Mouse (Mus musculus) adrenal gland, adult 18-20 months (tissue): ENCODE measurements around the gene Afap1l2. TPM values are rescaled to one million over a fixed set of nuclear protein-coding genes. Genes with fewer than 3 reads are reported as not detected.
A peak's percentile ranks its signal among the peaks of the same experiment; 100 is the strongest.

Experiments used
- DNase-seq, 2 experiments: peaks; one replicate each; pipeline ENCODE4 v3.0.0; 2021 to 2022; ENCODE audit warnings: low spot score in 2 of 2
- total RNA-seq, 2 experiments: library from RNA; stranded (reverse); gene quantifications; 1 replicate in 1 of 2; 2 replicates in 1 of 2; pipeline ENCODE4 v1.2.3; 2021

Afap1l2 gene
- total RNA-seq, 2 experiments from 2014 or later: 36.0 to 43.6 TPM

- DNase-seq: no peak
These were observed 63.2 kb downstream of the Afap1l2 start for GRCm38 (mm10) chr19:56944826-56945225.

DNA sequence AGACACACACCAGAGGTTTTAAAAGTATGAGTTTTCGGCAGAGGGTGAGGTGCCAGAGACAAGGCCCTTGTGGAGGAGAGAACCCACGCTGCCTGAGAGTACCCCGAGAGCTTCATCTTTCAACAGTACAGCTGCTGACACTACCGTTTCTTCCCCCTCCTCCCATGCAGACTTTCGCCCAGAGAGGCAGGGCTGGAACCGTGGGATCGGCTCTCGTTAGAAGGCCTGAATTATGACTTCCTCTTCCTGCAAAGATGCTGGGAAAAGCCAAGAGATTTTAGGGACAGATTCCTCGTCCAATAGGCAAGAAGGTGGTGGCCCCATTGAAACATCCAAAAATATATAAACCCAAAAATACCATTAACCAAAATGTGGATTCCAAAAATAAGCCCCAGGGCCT lies 63.8 kb downstream of the Afap1l2 start:
- no peak for DNase-seq

DNA sequence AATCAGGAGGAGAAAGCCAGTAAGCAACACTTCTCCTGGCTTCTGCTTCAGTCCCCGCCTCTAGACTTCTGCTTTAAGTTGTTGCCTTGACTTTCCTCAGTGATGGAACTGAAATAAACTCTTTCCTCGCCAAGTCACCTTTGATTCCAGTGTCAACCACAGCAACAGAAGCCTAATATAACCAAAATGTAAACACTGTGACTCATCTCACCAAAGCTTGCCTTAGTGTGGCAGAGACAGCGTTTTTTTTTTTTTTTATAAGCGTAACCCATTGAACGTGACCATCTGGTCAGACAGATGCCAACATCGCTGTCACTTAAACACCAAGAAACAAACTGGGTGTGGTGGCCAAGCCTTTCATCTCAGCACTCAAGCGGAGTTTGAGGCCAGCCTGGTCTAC lies 65.8 kb downstream of the Afap1l2 start:
- no peak for DNase-seq

DNA sequence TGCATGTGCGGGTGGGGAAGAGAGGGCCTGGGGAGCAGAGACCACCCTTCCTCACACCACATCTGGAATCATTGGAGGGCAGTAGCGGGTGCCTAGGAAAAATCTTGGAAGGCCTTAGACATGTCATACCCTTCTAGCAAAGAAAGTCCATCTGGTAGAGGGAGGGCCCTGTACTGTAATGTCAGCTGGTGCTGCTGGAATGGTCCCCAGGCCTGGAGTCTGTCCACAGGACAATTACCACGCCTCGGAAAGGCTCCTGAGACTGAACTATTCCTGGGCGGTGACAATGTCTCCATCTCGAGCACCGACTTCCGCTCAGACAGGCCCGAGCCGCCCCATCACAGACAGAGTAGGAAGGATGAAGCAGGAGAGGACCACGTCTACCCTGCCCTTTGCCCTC lies 67.5 kb downstream of the Afap1l2 start:
- DNase-seq: no peak

- DNase-seq: peak; percentile 32 to 52
These were observed 68.2 kb downstream of the Afap1l2 start for GRCm38 (mm10) chr19:56939826-56940225.

DNA sequence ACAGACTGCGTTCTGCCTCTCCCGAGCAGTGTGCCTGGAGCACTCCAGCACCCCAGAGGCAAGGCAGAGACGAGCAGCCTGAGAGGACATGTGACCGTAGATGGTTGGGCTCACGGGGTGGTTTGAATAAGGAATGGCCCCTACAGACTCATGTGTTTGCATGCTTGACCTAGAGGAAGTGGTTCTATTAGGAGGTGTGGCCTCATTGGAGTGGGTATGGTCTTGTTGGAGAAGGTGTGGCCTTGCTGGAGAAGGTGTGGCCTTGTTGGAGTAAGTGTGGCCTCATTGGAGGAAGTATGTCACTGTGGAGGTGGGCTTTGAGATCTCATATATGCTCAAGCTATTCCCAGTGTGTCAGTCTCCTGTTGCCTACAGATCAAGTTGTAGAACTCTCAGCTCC lies 70.1 kb downstream of the Afap1l2 start:
- no peak for DNase-seq

GRCm38 (mm10) chr19:56936253-56936652 lies 71.8 kb downstream of the Afap1l2 start:
- DNase-seq: no peak

DNA sequence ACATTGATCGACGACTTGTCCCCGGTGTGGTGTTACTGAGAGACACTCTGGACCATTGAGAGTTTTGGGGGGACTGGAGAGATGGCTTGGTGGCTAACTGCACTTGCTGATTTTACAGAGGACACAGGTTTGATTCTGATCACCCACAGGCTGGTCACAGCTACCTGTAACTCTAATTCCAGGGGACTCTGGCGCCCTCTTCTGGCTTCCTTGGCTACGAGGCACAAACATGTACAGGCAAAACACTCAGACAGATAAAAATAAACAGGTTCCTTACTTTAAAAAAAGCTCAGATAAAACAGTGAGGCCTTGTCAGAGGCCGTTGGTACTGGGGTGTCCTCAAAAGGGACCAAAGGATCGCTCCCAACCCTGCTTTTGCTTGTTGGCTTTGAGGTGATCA lies 72.3 kb downstream of the Afap1l2 start:
- DNase-seq: no peak

DNA sequence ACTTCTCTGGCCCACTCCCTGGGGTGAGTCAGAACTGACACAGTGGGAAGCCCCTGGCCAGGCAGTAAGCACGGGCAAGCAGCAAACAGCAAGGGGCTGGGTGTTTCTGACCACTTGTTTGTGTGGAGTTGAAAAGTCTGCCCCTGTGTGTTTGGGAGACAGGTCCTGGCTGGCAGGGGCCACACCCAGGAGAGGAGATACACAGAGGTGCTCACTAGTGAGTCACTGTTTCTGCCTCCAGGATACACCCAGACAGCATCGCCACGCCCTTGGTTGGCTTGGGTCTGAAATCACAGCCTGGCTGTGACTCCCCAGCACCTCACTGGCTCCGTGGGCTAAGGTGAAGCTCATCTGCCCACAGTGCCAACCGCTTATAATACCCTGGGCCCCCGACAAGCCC lies 72.9 kb downstream of the Afap1l2 start:
- DNase-seq: no peak

- DNase-seq: no peak
These were observed 74.2 kb downstream of the Afap1l2 start for GRCm38 (mm10) chr19:56933800-56934199.

GRCm38 (mm10) chr19:56930029-56930428 lies 78.0 kb downstream of the Afap1l2 start:
- DNase-seq: no peak

GRCm38 (mm10) chr19:56929392-56929791 lies 78.6 kb downstream of the Afap1l2 start:
- no peak for DNase-seq

DNA sequence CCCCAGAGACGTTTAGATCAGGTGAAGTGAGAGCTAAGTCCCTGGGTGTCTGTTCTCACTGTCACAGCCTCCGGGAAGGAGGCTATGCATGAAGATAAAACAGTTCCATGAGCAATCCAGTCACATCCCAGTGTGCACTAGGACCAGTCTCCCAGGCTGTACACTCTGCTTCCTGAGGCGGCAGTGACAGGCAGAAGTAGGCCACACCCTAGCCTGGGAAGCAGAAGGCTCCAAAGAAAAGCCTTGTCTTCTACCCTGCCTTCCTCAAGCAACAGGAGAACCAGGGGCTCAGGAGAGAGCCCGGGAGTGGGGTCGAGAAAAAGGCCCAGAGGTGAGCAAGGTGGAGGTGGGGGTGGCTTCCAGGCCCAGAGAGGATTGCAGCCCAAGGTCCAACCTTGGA lies 86.3 kb downstream of the Afap1l2 start:
- DNase-seq: no peak

GRCm38 (mm10) chr19:56920232-56920631 lies 87.8 kb downstream of the Afap1l2 start:
- DNase-seq: no peak

GRCm38 (mm10) chr19:56919628-56920027 lies 88.4 kb downstream of the Afap1l2 start:
- peak; percentile 83 to 86 for DNase-seq

DNA sequence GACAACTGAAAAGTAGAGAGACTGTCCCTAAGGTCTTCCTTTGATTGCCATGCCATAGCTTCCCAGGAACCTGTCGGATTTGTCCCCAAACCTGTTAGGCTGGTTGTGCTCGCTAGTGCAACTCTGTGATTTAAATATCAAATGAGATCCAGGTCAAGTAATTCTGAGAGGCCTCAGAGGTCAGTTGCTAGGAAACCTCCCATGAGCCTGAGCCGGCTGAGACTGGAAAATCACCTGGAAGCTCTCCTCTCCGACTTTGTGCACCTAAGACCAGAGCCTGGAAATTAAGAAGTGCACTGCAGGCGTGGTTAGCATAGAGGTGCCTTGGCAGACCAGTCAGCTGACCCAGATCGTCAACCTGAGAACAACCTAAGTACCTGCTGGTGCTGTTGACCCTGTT lies 92.9 kb downstream of the Afap1l2 start:
- DNase-seq: no peak

DNA sequence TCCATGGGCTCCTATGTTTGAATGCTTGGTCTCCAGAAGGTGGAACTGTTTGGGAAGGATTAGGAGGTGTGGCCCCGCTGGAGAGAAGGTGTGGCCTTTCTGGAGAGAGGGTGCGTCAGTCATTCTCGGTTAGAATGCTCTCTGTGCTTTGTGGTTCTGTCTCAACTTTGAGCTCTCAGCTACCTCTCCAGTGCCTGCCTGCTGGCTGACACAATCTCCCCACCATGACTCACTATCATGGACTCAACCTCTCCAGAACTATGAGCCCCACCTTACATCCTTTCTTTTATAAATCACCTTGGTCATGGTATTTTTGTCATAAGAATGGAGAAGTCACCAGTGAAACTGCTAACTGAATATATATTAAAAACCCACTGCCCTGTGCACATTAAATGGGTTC lies 93.4 kb downstream of the Afap1l2 start:
- DNase-seq: no peak

DNA sequence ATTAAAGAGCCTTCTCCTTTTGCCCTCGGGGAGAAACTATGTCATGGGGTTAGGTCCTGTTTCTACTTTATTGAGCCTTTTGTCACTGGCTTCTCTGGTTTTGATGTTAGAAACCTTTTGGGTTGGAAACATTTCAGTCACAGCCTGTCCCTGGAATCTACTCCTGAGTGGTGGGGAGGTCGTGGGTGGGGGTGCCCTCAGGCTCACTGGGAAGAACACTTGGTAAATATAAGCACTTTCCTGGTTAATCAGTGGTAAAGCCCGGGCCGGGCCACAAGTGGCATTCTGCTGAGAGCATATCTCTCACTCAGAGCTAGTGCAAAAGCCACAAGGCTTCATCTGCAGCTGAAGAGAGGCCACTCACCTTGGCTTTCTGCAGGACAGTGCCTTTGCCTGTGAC lies 94.3 kb downstream of the Afap1l2 start:
- no peak for DNase-seq

DNA sequence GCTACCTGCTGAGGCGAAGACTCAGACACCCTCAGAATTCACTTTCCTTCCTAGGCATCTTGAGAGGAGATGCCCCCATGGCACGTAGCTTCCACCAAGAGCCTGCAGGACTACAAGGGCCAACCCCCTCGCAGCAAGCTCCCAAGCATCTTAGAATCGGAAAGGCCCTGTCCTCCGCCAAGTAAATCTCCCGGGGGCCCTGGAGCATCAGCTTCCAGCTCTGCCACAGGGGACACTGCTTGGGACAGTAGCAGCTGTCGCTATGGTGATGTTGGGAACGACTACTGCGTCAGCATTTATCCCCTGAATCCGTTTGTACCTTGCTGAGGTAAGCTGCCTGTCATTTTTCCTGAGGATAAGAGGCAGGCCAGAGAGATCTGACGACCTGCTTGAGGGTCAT lies 97.5 kb downstream of the Afap1l2 start:
- DNase-seq: no peak

- no peak for DNase-seq
These were observed 99.4 kb downstream of the Afap1l2 start for GRCm38 (mm10) chr19:56908472-56909270.

GRCm38 (mm10) chr19:56907850-56908249 lies 100.2 kb downstream of the Afap1l2 start:
- no peak for DNase-seq

- DNase-seq: no peak
These were observed 102.6 kb downstream of the Afap1l2 start for GRCm38 (mm10) chr19:56905395-56905794.

DNA sequence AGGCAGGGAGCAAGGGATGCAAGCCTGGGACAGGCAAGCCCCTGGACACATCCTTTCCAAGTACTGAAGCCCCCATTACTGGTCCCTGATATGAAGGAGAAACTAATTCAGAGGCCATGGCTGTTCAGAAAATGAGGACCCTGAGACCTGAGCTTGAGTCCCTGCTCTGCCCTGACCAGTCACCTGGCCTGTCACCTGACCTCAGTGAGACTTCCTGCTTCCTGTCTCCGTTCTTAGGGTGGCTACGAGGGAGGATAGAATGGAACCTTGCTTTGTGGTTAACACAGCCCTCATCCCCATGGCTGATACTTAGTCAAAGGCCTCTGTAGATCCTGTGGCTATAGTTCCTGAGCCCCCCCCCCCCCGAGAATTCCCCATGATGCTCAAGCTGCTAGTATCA lies 103.9 kb downstream of the Afap1l2 start:
- no peak for DNase-seq
